Mouse (Mus musculus): ENCODE measurements at regions not wholly inside any gene's neighbourhood (a gene's known extent, or its start where the extent isn't known, plus 50 kb on each side); places are given as distances from the start of the nearest gene placed in this dataset.
"Not testable (repeated sequence)": the region's sequence is repeated elsewhere in the genome, so short reads cannot be mapped to it uniquely, and the experiment has no call there.

GRCm38 (mm10) chr13:97363214-97363613 lies 122.3 kb downstream of the Enc1 start:
- in situ Hi-C loops (cut with MboI, MseI), result loop anchor here (25.0 kb wide), 1 partner anchor 1026 kb away; no protein-coding TSS in a partner anchor

GRCm38 (mm10) chr13:97360551-97360950 lies 119.6 kb downstream of the Enc1 start:
- in situ Hi-C loops (cut with MboI, MseI), result loop anchor here (25.0 kb wide), 1 partner anchor 1023 kb away; no protein-coding TSS in a partner anchor

GRCm38 (mm10) chr13:97358781-97359305 lies 117.9 kb downstream of the Enc1 start:
- in situ Hi-C loops (cut with MboI, MseI), result loop anchor here (25.0 kb wide), 1 partner anchor 1022 kb away; no protein-coding TSS in a partner anchor

- in situ Hi-C loops (cut with MboI, MseI), result loop anchor here (25.0 kb wide), 1 partner anchor 1021 kb away; no protein-coding TSS in a partner anchor
These were observed 117.4 kb downstream of the Enc1 start for GRCm38 (mm10) chr13:97358261-97358660.

- in situ Hi-C loops (cut with MboI, MseI), result loop anchor here (25.0 kb wide), 1 partner anchor 1020 kb away; no protein-coding TSS in a partner anchor
These were observed 116.3 kb downstream of the Enc1 start for GRCm38 (mm10) chr13:97356923-97357807.

GRCm38 (mm10) chr13:97355411-97355810 lies 114.5 kb downstream of the Enc1 start:
- in situ Hi-C loops (cut with MboI, MseI), result loop anchor here (25.0 kb wide), 1 partner anchor 1018 kb away; no protein-coding TSS in a partner anchor

GRCm38 (mm10) chr13:97347696-97348095 lies 106.8 kb downstream of the Enc1 start:
- in situ Hi-C loops (cut with MboI, MseI), result no loop called here

GRCm38 (mm10) chr13:97341218-97341889 lies 100.4 kb downstream of the Enc1 start:
- in situ Hi-C loops (cut with MboI, MseI), result no loop called here

- in situ Hi-C loops (cut with MboI, MseI), result no loop called here
These were observed 97.0 kb downstream of the Enc1 start for GRCm38 (mm10) chr13:97337954-97338353.

- in situ Hi-C loops (cut with MboI, MseI), result no loop called here
These were observed 96.4 kb downstream of the Enc1 start for GRCm38 (mm10) chr13:97337296-97337731.

- in situ Hi-C loops (cut with MboI, MseI), result no loop called here
These were observed 93.1 kb downstream of the Enc1 start for GRCm38 (mm10) chr13:97333801-97334534.

GRCm38 (mm10) chr13:97331072-97331471 lies 90.2 kb downstream of the Enc1 start:
- in situ Hi-C loops (cut with MboI, MseI), result no loop called here

GRCm38 (mm10) chr13:97321307-97321706 lies 80.4 kb downstream of the Enc1 start:
- in situ Hi-C loops (cut with MboI, MseI), result not testable (repeated sequence)

- in situ Hi-C loops (cut with MboI, MseI), result no loop called here
These were observed 79.9 kb downstream of the Enc1 start for GRCm38 (mm10) chr13:97320756-97321155.

GRCm38 (mm10) chr13:97320298-97320697 lies 79.4 kb downstream of the Enc1 start:
- in situ Hi-C loops (cut with MboI, MseI), result no loop called here

GRCm38 (mm10) chr13:97317633-97318032 lies 76.7 kb downstream of the Enc1 start:
- in situ Hi-C loops (cut with MboI, MseI), result no loop called here

GRCm38 (mm10) chr13:97312420-97313370 lies 71.8 kb downstream of the Enc1 start:
- in situ Hi-C loops (cut with MboI, MseI), result no loop called here

- in situ Hi-C loops (cut with MboI, MseI), result no loop called here
These were observed 70.4 kb downstream of the Enc1 start for GRCm38 (mm10) chr13:97311340-97311739.

- in situ Hi-C loops (cut with MboI, MseI), result no loop called here
These were observed 69.9 kb downstream of the Enc1 start for GRCm38 (mm10) chr13:97310855-97311189.

- in situ Hi-C loops (cut with MboI, MseI), result no loop called here
These were observed 69.4 kb downstream of the Enc1 start for GRCm38 (mm10) chr13:97310186-97310854.
